Mouse (Mus musculus): ENCODE measurements around the gene Cyp2b19. TPM values are rescaled to one million over a fixed set of nuclear protein-coding genes. Genes with fewer than 3 reads are reported as not detected.
"Not testable (repeated sequence)": the region's sequence is repeated elsewhere in the genome, so short reads cannot be mapped to it uniquely, and the experiment has no call there.

Gene Cyp2b19
- not detected in 2 replicates for polyA plus RNA-seq (2012; rRNA removed)

DNA sequence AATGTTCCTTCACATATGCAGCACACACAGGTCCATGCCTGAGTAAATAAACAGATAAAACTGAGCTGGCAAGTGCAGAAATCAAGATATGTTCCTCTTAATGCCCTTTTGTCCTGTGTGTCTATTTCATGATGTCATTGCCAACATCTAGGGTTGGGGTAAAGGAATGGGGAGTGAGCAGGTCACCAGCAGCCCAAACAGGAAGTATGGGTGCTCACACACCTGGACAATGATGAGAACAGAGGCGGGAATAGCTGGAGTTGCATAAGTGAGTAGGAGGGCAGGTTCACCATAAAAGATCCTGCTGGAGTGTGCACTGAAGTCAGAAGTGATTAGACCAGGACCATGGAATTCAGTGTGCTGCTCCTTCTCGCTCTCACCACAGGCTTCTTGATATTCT is at the start of gene Cyp2b19:
Cyp2b19 (plus strand) TSS at position 301 of the 400 bp plus-strand sequence.
- DNase-seq (ENCODE audit: low spot score), result no peak

DNA sequence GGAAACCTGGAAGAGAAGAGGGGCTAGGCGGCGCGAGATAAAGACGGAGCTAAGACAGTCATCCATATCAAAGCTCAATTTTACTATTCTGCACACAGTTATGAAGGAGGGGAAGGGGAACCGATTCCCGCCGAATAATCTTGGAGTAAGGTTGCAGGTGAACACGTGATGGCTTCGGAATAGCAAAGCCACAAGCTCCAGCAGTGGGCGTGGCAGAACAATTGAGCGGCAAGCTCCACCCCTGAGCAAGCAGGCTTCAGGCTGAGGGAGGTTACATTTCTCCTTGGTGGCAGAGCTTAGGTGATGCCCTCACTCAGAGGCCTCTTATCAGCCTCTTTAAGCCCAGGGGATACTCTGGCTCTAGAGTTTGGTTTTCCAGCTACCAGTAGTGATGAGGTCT is 45.9 kb upstream of the Cyp2b19 start:
- no peak for DNase-seq (ENCODE audit: low spot score)

DNA sequence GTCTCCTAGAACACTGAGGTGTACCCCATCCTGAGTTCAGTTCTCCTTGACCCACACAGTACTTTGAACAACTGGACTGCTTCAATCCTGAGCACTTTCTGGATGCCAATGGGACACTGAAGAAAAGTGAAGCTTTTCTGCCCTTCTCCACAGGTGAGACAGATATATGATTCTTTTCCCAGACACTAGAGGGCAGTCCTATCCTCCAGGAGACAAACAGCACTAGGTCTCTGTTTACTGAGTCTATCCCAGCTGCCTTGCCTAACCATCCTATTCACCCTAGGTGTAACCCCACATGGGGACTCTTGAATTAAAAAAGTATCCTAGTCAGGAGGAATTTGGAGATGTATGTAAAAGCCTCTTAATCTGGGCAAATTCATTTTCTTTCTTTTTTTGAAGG is 18.0 kb upstream of the Cyp2b19 start:
- DNase-seq (ENCODE audit: low spot score), result no peak

GRCm38 (mm10) chr7:26743948-26744347 is 13.0 kb upstream of the Cyp2b19 start:
- no peak for DNase-seq (ENCODE audit: low spot score)

- DNase-seq (ENCODE audit: low spot score), result no peak
These were observed 11.5 kb upstream of the Cyp2b19 start for GRCm38 (mm10) chr7:26745486-26745885.

DNA sequence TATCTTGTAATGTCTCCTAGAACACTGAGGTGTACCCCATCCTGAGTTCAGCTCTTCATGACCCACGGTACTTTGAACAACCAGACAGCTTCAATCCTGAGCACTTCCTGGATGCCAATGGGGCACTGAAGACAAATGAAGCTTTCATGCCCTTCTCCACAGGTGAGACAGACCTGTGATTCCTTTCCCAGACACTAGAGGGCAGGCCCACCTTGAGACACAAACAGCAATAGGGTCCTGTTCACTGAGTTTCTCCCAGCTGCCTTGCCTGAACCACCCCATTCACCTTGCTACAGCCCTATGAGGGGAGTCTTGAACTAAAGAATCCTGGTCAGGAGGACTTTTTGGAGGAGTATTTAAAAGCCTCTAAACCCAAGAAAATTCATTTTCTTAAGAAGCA is 10.1 kb downstream of the Cyp2b19 start:
- no peak for DNase-seq (ENCODE audit: low spot score)

DNA sequence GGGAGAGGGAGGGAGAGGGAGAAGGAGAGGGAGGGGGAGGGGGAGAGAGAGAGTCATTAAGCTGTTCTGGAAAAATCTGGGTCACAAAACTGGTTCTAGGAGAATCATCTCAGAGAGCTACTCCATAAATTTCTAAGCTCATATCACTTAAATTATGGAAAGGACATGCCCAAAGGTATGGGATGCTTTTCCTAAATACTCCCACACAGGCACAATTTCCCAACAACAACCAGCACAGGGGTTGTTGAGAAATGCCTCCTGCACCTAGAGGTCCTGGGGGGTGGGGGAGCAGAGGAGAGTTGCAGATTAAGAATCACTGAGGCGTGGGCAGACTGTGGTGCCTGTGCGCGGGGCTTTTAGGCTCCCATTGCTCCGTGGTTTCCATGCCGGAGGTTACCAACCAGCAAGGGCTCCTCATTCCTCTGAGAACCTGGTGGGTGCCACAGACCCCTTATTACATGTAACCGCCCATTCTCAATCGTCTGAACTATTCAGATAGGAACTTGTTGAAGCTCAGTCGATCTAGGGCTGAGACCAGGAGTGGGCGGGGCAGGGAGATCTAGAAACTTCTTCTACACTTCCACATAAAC is 13.0 kb downstream of the Cyp2b19 start:
- DNase-seq (ENCODE audit: low spot score), result no peak

DNA sequence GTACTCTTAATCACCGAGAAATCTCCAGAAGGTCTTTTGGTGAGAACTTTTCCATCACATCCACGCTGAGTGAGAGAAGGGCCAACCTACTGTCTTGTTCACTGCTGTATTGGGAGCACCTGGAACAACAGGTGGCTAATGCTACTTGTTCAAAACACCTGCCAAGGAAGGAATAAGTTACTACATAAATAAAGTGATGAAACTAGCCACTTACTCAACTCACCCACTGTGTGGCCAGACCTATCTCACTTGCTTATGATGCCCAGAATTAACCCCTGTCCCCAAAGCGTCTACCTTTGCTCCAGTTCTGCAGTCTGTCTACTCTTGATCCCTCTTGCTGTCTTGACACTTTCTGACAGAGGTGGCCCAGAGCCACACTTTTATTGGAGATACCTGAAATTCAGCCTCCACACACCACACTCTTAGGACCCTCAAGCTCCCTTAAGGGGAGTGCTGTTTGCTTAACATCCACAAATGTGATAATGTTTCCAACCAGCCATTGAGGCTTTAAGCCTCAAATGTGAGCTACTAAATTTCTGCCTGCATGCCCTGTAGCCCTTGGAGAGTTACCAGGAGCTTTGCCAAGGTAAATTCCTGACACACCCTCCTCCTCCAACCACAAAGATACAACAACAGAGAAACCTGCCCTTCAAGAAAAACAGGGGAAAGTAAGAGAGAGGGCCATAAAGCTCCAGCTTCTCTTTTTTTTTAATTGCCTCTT is 16.1 kb downstream of the Cyp2b19 start:
- DNase-seq (ENCODE audit: low spot score), result no peak

GRCm38 (mm10) chr7:26775866-26776265 is 18.9 kb downstream of the Cyp2b19 start:
- DNase-seq (ENCODE audit: low spot score), result no peak

DNA sequence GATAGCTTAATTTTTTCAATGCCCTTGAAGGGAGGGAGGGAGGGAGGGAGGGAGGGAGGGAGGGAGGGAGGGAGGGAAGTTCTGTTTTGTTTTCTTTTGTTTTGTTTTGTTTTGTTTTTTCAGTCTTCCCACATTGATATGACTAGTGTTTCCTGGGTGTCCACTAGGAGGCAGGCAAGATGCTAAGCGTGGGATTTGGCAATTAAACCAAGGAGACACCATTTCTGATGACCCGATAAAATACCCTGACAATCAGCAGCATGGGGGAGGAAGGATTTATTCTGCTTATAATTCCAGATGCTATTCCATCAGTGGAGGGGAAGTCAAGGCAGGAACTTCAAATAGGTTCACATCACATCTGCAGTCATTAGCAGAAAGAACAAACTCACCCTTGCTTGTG is 20.9 kb downstream of the Cyp2b19 start:
- no peak for DNase-seq (ENCODE audit: low spot score)

DNA sequence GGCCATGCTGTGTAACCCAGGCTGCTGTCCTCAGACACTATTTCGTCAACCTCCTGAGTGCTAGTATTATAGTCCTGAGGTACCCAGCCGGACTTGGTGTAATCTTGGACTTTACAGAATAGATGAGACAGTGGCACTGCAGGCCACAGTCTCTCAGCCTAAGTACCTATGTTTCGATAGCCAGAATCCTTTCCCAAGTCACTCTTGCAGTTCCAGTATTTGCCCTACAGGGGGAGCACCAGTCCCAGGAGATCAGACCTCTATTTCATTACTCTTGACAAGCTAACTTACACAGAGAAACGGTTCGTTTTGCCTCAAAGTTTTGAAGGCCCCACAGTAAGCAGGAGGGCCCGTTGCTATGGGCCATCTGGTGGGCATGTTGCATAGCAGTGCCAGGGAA is 21.5 kb downstream of the Cyp2b19 start:
- DNase-seq (ENCODE audit: low spot score), result peak; percentile 44

DNA sequence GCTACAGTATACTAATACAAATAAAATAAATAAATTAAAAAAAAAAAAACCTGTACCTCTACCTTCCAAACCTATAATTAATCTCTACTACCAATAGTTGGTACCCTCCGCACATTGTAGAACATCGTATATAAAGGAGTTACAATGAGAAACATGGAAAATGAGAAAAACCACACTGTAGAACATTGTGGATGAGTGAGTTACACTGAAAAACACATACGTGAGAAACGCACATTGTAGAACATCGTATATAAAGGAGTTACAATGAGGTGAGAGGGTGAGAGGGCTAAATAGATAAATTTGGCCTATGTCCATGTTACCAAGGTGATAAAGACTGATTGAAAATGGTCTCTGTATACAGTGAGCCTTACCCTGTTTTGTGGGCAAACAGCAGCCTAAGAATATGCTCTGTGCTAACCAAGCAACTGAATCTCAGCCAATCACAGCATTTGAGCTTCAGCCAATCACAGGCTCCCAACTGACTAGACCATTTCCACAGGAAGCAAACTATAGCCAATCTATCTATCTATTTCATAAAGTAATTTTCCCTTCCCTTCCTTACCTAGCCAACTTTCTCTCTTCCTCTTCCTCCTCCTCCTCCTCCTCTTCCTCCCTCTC is 23.0 kb downstream of the Cyp2b19 start:
- no peak for DNase-seq (ENCODE audit: low spot score)

DNA sequence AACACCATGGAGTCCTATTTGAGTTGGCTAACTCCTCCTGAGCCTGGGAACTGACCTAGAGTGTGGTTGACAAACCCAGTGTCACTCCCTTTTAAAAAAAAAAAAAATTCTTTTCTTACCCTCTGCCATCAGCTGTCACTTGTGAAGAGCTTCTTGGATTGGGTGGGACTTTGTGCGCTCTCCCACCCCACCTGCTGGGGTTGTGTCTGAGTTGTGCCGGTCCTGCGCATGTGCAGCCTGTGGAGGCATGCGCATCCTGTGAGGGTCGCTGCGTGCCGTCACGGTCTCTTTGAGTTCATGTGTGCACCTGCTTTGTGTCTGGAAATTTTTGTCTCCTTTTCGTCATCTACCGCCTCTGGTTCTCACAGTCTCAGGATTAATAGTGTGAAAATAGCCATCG is 23.6 kb downstream of the Cyp2b19 start:
- no peak for DNase-seq (ENCODE audit: low spot score)

DNA sequence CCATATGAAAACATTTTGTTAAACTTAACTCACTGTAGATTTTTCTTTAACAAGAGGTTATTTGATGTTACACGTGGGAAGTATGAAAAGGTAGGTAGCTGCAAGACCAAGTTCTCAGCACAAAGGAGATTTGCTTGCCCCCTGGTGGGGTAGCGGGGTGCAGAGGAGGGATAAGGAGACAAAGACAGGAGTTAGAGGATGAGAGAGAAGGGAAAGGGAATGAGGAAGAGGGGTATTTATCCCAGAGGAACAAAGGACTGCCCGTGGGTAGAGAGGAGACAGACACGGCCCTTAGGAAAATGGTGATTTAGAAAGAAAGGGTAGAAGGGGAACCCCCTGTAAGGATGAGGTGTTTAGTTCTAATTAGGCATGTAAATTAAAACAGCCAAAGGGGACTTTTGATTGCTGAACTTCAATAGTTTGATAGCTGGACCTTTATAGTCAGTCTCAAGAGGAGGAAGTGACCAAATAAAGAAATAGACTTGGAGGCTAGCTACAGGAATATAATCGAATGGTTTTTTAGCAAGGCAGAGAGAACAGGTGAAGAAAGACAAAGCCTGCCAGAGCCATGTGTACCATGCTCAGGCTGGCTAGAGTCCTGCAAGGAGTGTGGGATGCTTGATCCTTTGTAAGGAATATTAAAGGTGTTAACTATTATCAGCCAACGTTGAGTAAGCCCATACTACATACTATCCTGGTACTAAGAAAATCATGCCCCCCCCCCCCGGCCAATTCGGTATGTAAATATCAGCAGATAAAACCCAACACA is 24.2 kb downstream of the Cyp2b19 start:
- no peak for DNase-seq (ENCODE audit: low spot score)

GRCm38 (mm10) chr7:26781767-26782131 is 24.8 kb downstream of the Cyp2b19 start:
- DNase-seq (ENCODE audit: low spot score), result no peak

DNA sequence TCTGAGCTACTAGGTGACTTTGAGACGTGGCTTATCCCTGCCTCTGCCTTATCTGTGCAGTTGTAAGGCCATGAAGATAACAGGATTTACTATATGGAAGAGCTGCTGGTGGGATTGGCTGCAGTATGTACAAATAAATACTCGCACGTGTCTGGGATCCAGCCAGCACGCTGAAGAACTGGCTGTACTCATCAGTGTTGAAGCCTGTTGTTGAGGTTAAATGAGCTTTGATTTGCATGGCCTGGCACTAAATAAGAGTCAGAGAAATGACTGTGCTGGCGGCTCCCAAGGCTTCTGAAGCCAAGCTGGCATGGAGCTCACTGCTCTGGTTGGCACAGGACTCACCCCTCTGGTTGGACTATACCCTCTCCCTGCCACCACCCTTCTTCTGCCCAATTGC is 26.2 kb downstream of the Cyp2b19 start:
- peak; percentile 34 for DNase-seq (ENCODE audit: low spot score)

DNA sequence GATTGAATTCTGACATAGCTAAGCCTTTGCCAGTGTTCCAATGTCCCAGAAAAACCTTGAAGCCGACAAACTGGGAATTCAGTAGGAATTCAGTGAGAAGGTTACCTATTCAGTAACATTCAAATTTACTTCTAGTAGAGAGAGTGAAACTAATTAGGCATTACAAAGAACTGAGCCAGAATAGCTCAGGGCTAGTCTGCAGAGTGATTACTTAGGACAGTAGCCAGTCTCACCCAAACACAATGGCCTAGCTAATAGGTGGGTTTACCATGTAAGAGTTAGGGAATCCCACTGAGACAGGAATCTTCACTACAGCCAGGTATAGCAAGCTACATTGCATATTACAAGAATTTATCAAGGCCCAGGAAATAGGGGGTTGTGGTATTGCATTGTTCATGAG is 29.1 kb downstream of the Cyp2b19 start:
- DNase-seq (ENCODE audit: low spot score), result not testable (repeated sequence)

- DNase-seq (ENCODE audit: low spot score), result no peak
These were observed 33.0 kb downstream of the Cyp2b19 start for GRCm38 (mm10) chr7:26789984-26790383.

DNA sequence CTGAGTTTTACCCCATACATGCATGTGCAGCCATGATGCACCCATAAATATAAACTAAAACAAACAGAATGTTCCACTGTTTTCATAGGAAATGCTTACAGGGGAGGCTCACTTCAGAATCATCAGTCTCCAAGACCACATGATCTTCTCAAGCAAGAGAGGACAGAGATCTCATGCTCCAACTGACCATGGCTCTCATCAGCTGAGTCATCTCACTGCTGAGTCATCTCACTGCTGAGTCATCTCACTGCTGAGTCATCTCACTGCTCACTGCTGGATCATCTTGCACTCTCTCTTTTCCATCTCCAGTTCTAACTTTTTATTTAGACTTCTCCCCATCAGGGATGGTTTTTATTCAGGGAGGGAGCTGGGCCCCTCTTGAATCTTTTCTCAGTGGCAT is 43.2 kb downstream of the Cyp2b19 start:
- DNase-seq (ENCODE audit: low spot score), result no peak

- DNase-seq (ENCODE audit: low spot score), result no peak
These were observed 44.1 kb downstream of the Cyp2b19 start for GRCm38 (mm10) chr7:26800996-26801395.

DNA sequence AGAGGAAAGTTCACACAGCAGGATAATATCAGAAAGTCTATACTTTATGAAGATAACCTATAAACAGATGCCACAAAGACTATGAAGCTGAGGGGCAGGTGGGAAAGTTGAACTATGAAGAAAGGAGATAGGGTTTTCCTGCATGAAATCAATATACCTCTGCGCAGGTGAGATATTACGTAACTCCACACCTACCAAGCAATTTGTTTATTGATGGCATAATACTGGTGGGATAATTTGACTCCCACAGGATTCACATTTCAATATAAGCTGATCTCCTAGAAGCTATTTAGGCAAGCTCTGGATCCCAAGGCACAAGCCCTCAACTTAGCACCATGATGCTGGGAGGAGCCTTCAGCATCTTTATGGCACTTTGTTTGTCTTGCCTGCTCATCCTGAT is 51.6 kb downstream of the Cyp2b19 start, which contains the start of gene Cyp2g1:
Cyp2g1 (plus strand) TSS at position 301 of the 400 bp plus-strand sequence.
- no peak for DNase-seq (ENCODE audit: low spot score)

All from urinary bladder, adult 2 months (tissue).